Mouse (Mus musculus) cerebellum, adult 2 months (tissue): ENCODE measurements around the gene Ccdc124. TPM values are rescaled to one million over a fixed set of nuclear protein-coding genes. Genes with fewer than 3 reads are reported as not detected.
"Not testable (repeated sequence)": the region's sequence is repeated elsewhere in the genome, so short reads cannot be mapped to it uniquely, and the experiment has no call there.

Source experiments
- DNase-seq, 2 experiments: peaks; one replicate each; pipeline ENCODE4 v3.0.0; 2021
- H3K27ac ChIP-seq: fragments of 200-500 bp; 2 replicates; pipeline ENCODE4 v1.5.1; 2012; ENCODE audit warnings: low read length, control low read depth, inconsistent platforms; ENCODE audit not compliant: insufficient read depth
- H3K27me3 ChIP-seq: fragments of 200-500 bp; 2 replicates; pipeline ENCODE4 v1.6.1; 2012; ENCODE audit warnings: inconsistent platforms, mild to moderate bottlenecking, low read length, moderate library complexity; ENCODE audit not compliant: control insufficient read depth, insufficient read depth
- H3K4me1 ChIP-seq: fragments of 200-500 bp; 2 replicates; pipeline ENCODE4 v1.6.1; 2011; ENCODE audit warnings: low read length; ENCODE audit not compliant: control insufficient read depth, insufficient read depth
- H3K4me3 ChIP-seq: fragments of 200-500 bp; replicated peaks from 2 replicates; pipeline ENCODE3; 2011; ENCODE audit warnings: mild to moderate bottlenecking, low read depth, low read length, control low read depth; ENCODE audit not compliant: insufficient read depth
- CTCF ChIP-seq: fragments of 200-500 bp; IDR thresholded peaks from 2 replicates; pipeline ENCODE4 v1.5.1; 2011; ENCODE audit warnings: low read depth, mild to moderate bottlenecking, control low read depth, low read length, moderate library complexity, borderline replicate concordance; ENCODE audit not compliant: insufficient read depth
- POLR2A ChIP-seq: fragments of 200-500 bp; IDR thresholded peaks from 2 replicates; pipeline ENCODE4 v1.6.1; 2011; ENCODE audit warnings: low read length, control low read depth, borderline replicate concordance; ENCODE audit not compliant: insufficient read depth
- WGBS: fragments of 180-500 bp; shearing (Covaris S2); methylation state at CpG from one replicate; pipeline ENCODE4 v1.1.7; 2018; 5-methylcytosine and 5-hydroxymethylcytosine counted together
- polyA plus RNA-seq: library from polyadenylated mRNA; depleted of rRNA; stranded (reverse); fragments of >200 nt; gene quantifications from 2 replicates; pipeline ENCODE4 v1.2.3, GENCODE M21; 2012

Gene Ccdc124
- polyA plus RNA-seq, 1 experiment = 145 TPM

- 53% methylated on average over 9 of the region's 9 CpGs for WGBS
- H3K4me1 ChIP-seq = no peaks in the 10 kb centered on the region; the same call in 1 of the 2 replicates
- no peak for TF ChIP-seq POLR2A
- TF ChIP-seq CTCF = no peak
- no peak overlapping the region for H3K4me3 ChIP-seq
- peak overlapping the region; percentile 34; the same call in 1 of the 2 replicates for H3K27ac ChIP-seq
- DNase-seq = no peak
- H3K27me3 ChIP-seq = no peaks in the 10 kb centered on the region
Measured at GRCm38 (mm10) chr8:70833018-70833482, 40.7 kb downstream of the Ccdc124 start.

DNA sequence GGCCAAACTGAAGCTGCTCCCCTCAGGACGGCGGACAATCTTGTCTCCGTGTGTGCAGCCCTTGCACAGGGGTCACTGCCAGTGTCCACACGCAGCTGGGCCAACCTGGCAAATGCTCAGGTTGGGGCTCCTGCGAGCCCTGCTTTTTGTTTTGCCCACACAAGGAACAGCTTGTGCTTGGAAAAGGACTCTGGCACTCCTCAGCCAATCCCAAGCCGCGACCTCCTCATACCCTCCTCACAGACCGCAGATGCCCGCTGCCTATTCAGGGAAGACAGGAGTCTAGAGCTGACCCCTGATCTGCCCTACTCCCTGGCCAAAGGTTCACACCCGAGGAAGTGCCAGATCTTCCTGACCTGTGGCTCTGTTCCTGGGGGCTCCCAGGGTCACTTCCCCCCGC lies 41.4 kb downstream of the Ccdc124 start:
- no peak overlapping the region for H3K4me3 ChIP-seq
- H3K27me3 ChIP-seq = no peaks in the 10 kb centered on the region
- no peak for TF ChIP-seq POLR2A
- no peak for TF ChIP-seq CTCF
- WGBS = 59% methylated on average over 11 of the region's 11 CpGs
- H3K4me1 ChIP-seq = no peaks in the 10 kb centered on the region; the same call in 1 of the 2 replicates
- DNase-seq = no peak
- peak overlapping the region; percentile 34; the same call in 1 of the 2 replicates for H3K27ac ChIP-seq

DNA sequence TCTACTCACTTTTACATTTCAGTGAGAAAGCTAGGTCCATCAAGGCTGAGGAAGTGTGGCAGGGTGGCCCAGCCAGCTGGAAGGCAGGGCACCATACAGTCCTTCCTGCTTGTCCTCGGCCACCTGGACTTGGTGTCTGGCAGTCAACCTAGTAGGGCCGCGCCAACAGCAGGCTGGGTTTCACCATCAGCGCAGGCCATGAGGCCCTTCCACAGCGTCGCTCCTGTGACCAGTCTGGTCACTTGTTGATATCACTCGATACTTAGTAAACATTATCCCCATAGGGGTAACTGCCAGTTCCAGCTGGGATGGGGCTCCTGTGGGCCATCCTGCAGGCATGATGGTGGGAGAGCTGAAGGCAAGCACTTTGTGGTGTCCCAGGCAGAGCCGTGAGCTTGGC lies 42.2 kb downstream of the Ccdc124 start:
- Histone ChIP-seq H3K27ac (no peak overlapping the region), H3K27me3 (no peaks in the 10 kb centered on the region), H3K4me1 (no peaks in the 10 kb centered on the region), H3K4me3 (no peak overlapping the region)
- DNase-seq = no peak
- TF ChIP-seq POLR2A = no peak
- no peak for TF ChIP-seq CTCF
- WGBS = 75% methylated on average over 8 of the region's 8 CpGs

DNA sequence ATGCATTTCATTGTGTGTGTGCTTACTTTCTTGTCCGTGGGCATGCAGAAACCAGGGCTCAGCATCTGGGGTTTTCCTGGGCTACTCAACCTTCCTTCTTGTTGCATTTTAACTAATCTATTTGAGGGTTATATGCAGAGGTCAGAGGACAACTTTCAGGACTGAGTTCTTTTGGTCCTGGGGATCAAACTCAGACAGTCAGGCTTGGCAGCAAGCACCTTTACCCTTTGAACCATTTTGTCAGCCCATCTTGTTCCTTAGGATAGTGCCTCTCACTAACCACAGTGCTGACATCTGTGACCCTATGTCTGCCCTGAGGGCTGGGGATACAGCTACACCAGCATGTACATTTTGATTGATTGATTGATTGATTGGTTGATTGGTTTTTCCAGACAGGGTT lies 45.9 kb downstream of the Ccdc124 start:
- WGBS = 97% methylated on average over 1 of the region's 1 CpGs
- no peak overlapping the region for H3K4me3 ChIP-seq

GRCm38 (mm10) chr8:70827010-70827409 lies 46.7 kb downstream of the Ccdc124 start:
- 98% methylated on average over 2 of the region's 2 CpGs for WGBS
- H3K4me1 ChIP-seq = no peaks in the 10 kb centered on the region
- H3K27ac ChIP-seq = no peak overlapping the region
- no peaks in the 10 kb centered on the region for H3K27me3 ChIP-seq
- TF ChIP-seq POLR2A (no peak), CTCF (no peak)
- no peak for DNase-seq
- H3K4me3 ChIP-seq = no peak overlapping the region

More for the DNA sequence above, 45.9 kb downstream of the Ccdc124 start:
- Histone ChIP-seq H3K27ac (no peak overlapping the region), H3K27me3 (no peaks in the 10 kb centered on the region), H3K4me1 (no peaks in the 10 kb centered on the region)
- no peak for DNase-seq
- TF ChIP-seq CTCF (no peak), POLR2A (no peak)

DNA sequence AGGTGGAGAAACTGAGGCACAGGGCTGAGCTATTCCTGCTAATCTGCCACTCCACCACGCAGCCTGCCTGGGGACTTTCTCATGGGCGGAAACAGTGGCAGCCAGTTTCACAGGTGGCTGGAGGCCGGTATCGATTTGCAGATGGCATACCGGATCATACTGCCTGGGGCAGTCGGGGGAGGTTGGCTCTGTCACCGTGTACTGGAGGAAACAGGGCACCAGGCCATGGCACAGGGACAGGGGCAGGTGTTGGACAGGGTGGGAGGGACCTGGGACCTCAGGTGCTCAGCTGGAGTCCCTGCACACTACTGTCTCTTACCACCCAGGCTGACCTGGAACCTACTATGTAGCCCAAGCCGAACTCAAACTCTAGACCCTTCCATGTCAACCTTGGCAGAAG lies 47.9 kb downstream of the Ccdc124 start:
- H3K4me1 ChIP-seq = no peaks in the 10 kb centered on the region
- H3K27ac ChIP-seq = no peak overlapping the region
- 37% methylated on average over 8 of the region's 8 CpGs for WGBS
- no peak for DNase-seq
- no peaks in the 10 kb centered on the region for H3K27me3 ChIP-seq
- no peak overlapping the region for H3K4me3 ChIP-seq
- TF ChIP-seq POLR2A (no peak), CTCF (no peak)

GRCm38 (mm10) chr8:70823802-70824201 lies 49.9 kb downstream of the Ccdc124 start:
- no peak for DNase-seq
- TF ChIP-seq POLR2A = no peak
- TF ChIP-seq CTCF = no peak
- H3K4me1 ChIP-seq = no peaks in the 10 kb centered on the region
- H3K4me3 ChIP-seq = no peak overlapping the region
- H3K27me3 ChIP-seq = no peaks in the 10 kb centered on the region; the same call in 1 of the 2 replicates
- H3K27ac ChIP-seq = no peak overlapping the region
- WGBS = 79% methylated on average over 7 of the region's 7 CpGs

DNA sequence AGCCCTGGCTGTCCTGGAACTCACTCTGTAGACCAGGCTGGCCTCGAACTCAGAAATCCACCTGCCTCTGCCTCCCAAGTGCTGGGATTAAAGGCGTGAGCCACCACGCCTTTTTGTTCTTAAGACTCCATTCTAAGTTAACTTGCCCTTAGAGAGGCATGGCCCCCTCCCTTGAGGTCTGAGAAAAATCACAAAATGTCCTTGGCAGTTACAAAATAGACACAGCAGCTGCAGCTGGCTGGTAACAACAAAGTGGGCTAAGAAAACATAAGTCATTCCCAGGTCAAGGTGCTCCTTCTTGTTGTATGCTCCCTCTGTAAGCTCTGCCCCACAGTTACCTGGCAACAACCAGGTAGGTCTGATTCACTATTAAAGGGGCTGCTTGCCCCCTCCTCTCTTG lies 51.1 kb downstream of the Ccdc124 start:
- 94% methylated on average over 3 of the region's 3 CpGs for WGBS
- H3K4me3 ChIP-seq = not testable (repeated sequence)

GRCm38 (mm10) chr8:70821992-70822391 lies 51.7 kb downstream of the Ccdc124 start:
- no peak overlapping the region for H3K27ac ChIP-seq
- H3K27me3 ChIP-seq = no peaks in the 10 kb centered on the region; the same call in 1 of the 2 replicates
- no peak overlapping the region for H3K4me3 ChIP-seq
- DNase-seq = no peak
- H3K4me1 ChIP-seq = no peaks in the 10 kb centered on the region
- WGBS = 37% methylated on average over 11 of the region's 11 CpGs
- TF ChIP-seq CTCF (no peak), POLR2A (no peak)

More for the DNA sequence above, 51.1 kb downstream of the Ccdc124 start:
- DNase-seq, H3K4me1 ChIP-seq, H3K27ac ChIP-seq, H3K27me3 ChIP-seq: not testable (repeated sequence)
